Mouse (Mus musculus): Measurements from ENCODE around the gene Kcnk3. TPM values are rescaled to one million over a fixed set of nuclear protein-coding genes. Genes with fewer than 3 reads are reported as not detected.

Gene Kcnk3
- polyA plus RNA-seq, 1 experiment = not detected

GRCm38 (mm10) chr5:30665360-30665759 is 77.4 kb downstream of the Kcnk3 start:
- Histone ChIP-seq H3K9me3 (peaks cover 16% of the 10 kb centered on the region), H3K4me1 (peaks cover 39% of the 10 kb centered on the region), H3K27me3 (replicated peaks) (no peaks in the 10 kb centered on the region), H3K4me3 (replicated peaks) (no peak overlapping the region), H3K36me3 (replicated peaks; ENCODE audit: low read length) (peaks cover 20% of the 10 kb centered on the region)
- TF ChIP-seq FLI1 (IDR thresholded peaks at IDR 0.05; ENCODE audit: low read length) = no peak
- TF ChIP-seq GATA1 (IDR thresholded peaks at IDR 0.05; ENCODE audit: borderline replicate concordance, low read length) = no peak

DNA sequence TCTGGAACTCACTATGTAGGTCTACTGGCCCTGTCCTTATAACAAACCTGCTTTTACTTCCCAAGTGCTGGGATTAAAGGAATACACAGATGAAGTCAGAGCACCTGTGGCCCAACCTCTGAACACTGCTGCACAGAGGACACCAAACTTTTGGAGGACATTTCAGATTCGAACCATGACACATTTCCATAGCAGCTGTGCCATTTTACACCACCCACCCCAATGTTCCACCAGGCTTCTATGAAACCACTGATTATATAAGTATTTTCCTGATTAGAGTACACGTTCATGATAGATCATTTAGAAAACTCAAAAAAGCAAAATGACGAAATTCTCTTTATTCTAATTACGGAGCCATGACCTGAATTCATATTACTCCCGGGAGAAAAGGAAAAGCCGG is 78.0 kb downstream of the Kcnk3 start:
- H3K27me3 ChIP-seq (replicated peaks) = no peaks in the 10 kb centered on the region
- no peak for TF ChIP-seq FLI1 (IDR thresholded peaks at IDR 0.05; ENCODE audit: low read length)
- TF ChIP-seq GATA1 (IDR thresholded peaks at IDR 0.05; ENCODE audit: borderline replicate concordance, low read length) = no peak
- H3K36me3 ChIP-seq (replicated peaks; ENCODE audit: low read length) = peaks cover 26% of the 10 kb centered on the region
- peaks cover 10% of the 10 kb centered on the region for H3K9me3 ChIP-seq
- peak overlapping the region; percentile 98 for H3K4me3 ChIP-seq (replicated peaks)
- H3K4me1 ChIP-seq = peaks cover 39% of the 10 kb centered on the region

DNA sequence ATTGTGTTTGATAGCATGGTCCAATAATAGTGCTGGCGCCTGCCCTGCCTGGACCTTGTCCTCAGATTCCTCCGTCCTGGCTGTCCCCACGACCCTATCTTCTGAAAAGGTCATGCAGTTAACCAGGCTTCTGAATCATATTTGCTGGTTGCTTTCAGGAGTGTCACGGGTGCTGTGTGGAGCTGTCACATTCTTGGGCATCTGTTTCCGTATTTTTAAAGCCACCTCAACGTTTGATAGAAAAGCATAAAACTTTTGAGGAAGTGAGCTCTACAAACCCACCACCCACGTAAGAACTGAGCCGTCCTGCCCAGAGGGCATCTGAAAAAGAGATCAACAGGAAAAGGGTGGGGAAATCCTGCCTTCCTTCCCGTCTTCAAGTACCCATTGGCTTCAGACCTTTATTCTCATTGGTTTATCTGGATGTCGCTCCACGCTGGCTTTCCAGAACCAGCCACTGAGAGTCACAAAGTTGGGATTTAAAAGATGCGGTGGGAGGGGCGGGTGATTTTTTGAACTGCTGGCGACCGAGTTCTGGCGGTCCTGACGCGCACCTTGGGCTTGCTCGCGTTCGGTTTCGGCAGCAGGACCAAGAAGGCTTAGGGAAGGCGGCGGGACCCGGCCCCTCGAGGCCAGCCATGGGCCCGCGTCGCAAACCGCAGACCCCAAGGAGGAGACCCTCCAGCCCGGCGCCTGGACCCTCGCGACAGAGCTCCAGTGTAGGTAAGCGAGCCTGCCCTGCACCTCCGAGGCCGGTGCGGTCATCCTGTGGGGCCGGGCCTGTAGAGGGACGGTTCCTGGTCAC is 78.6 kb downstream of the Kcnk3 start, which contains the start of gene Cenpa:
TSS of gene Cenpa (plus strand) at position 387 of the 805 bp plus-strand sequence.
- Histone ChIP-seq H3K4me3 (replicated peaks) (peak within 1 kb of the TSS; percentile 98), H3K4me1 (peaks cover 39% of the 10 kb centered on the region), H3K9me3 (peaks cover 4% of the 10 kb centered on the region), H3K27me3 (replicated peaks) (no peaks in the 10 kb centered on the region), H3K36me3 (replicated peaks; ENCODE audit: low read length) (peaks cover 31% of the 10 kb centered on the region)
- TF ChIP-seq FLI1 (IDR thresholded peaks at IDR 0.05; ENCODE audit: low read length) (no peak), GATA1 (IDR thresholded peaks at IDR 0.05; ENCODE audit: borderline replicate concordance, low read length) (no peak)

GRCm38 (mm10) chr5:30667215-30667614 is 79.2 kb downstream of the Kcnk3 start:
- Histone ChIP-seq H3K9me3 (no peaks in the 10 kb centered on the region), H3K36me3 (replicated peaks; ENCODE audit: low read length) (peaks cover 37% of the 10 kb centered on the region), H3K4me3 (replicated peaks) (peak overlapping the region; percentile 98), H3K4me1 (peaks cover 39% of the 10 kb centered on the region), H3K27me3 (replicated peaks) (no peaks in the 10 kb centered on the region)
- TF ChIP-seq FLI1 (IDR thresholded peaks at IDR 0.05; ENCODE audit: low read length) = no peak
- TF ChIP-seq GATA1 (IDR thresholded peaks at IDR 0.05; ENCODE audit: borderline replicate concordance, low read length) = no peak

GRCm38 (mm10) chr5:30667686-30668085 is 79.7 kb downstream of the Kcnk3 start:
- H3K4me1 ChIP-seq = peaks cover 39% of the 10 kb centered on the region
- H3K36me3 ChIP-seq (replicated peaks; ENCODE audit: low read length) = peaks cover 41% of the 10 kb centered on the region
- H3K9me3 ChIP-seq = no peaks in the 10 kb centered on the region
- TF ChIP-seq GATA1 (IDR thresholded peaks at IDR 0.05; ENCODE audit: borderline replicate concordance, low read length) (no peak), FLI1 (IDR thresholded peaks at IDR 0.05; ENCODE audit: low read length) (no peak)
- peak overlapping the region; percentile 98 for H3K4me3 ChIP-seq (replicated peaks)
- H3K27me3 ChIP-seq (replicated peaks) = no peaks in the 10 kb centered on the region

GRCm38 (mm10) chr5:30668637-30669495 is 80.9 kb downstream of the Kcnk3 start:
- H3K4me3 ChIP-seq (replicated peaks) = peak overlapping the region; percentile 83
- peaks cover 35% of the 10 kb centered on the region for H3K4me1 ChIP-seq
- no peak for TF ChIP-seq GATA1 (IDR thresholded peaks at IDR 0.05; ENCODE audit: borderline replicate concordance, low read length)
- TF ChIP-seq FLI1 (IDR thresholded peaks at IDR 0.05; ENCODE audit: low read length) = no peak
- no peaks in the 10 kb centered on the region for H3K27me3 ChIP-seq (replicated peaks)
- H3K9me3 ChIP-seq = no peaks in the 10 kb centered on the region
- peaks cover 53% of the 10 kb centered on the region for H3K36me3 ChIP-seq (replicated peaks; ENCODE audit: low read length)

GRCm38 (mm10) chr5:30669496-30669830 is 81.5 kb downstream of the Kcnk3 start:
- Histone ChIP-seq H3K27me3 (replicated peaks) (no peaks in the 10 kb centered on the region), H3K9me3 (no peaks in the 10 kb centered on the region), H3K36me3 (replicated peaks; ENCODE audit: low read length) (peaks cover 59% of the 10 kb centered on the region), H3K4me1 (peaks cover 32% of the 10 kb centered on the region), H3K4me3 (replicated peaks) (peak overlapping the region; percentile 72)
- TF ChIP-seq FLI1 (IDR thresholded peaks at IDR 0.05; ENCODE audit: low read length) (no peak), GATA1 (IDR thresholded peaks at IDR 0.05; ENCODE audit: borderline replicate concordance, low read length) (no peak)

DNA sequence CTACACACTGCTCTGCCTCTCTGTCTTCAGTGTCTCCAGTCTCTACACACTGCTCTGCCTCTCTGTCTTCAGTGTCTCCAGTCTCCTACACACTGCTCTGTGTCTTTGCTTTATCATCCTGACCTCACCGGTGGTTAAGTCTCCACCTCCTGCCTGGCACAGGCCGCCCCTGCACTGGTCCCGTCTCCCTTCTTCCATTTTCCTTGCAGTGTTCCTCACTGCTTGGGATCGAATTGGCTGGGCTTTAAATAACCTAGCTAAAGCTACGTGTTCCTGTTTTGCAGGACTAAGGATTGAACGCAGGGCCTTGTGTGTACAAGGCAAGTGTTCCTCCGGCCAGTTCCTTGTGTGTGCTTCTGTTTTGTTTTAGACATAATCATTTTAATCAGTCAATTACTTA is 82.1 kb downstream of the Kcnk3 start:
- Histone ChIP-seq H3K4me3 (replicated peaks) (no peak overlapping the region), H3K27me3 (replicated peaks) (no peaks in the 10 kb centered on the region), H3K4me1 (peaks cover 32% of the 10 kb centered on the region), H3K36me3 (replicated peaks; ENCODE audit: low read length) (peaks cover 64% of the 10 kb centered on the region), H3K9me3 (no peaks in the 10 kb centered on the region)
- no peak for TF ChIP-seq FLI1 (IDR thresholded peaks at IDR 0.05; ENCODE audit: low read length)
- no peak for TF ChIP-seq GATA1 (IDR thresholded peaks at IDR 0.05; ENCODE audit: borderline replicate concordance, low read length)

GRCm38 (mm10) chr5:30674001-30674400 is 86.0 kb downstream of the Kcnk3 start:
- H3K4me1 ChIP-seq = peaks cover 19% of the 10 kb centered on the region
- H3K36me3 ChIP-seq (replicated peaks; ENCODE audit: low read length) = peaks cover 83% of the 10 kb centered on the region
- H3K9me3 ChIP-seq = no peaks in the 10 kb centered on the region
- H3K27me3 ChIP-seq (replicated peaks) = no peaks in the 10 kb centered on the region
- no peak overlapping the region for H3K4me3 ChIP-seq (replicated peaks)
- TF ChIP-seq FLI1 (IDR thresholded peaks at IDR 0.05; ENCODE audit: low read length) = no peak
- TF ChIP-seq GATA1 (IDR thresholded peaks at IDR 0.05; ENCODE audit: borderline replicate concordance, low read length) = no peak

Other genes starting within 250 kb of the Kcnk3 start
- gene Otof, start 126.2 kb upstream of the Kcnk3 start, polyA plus RNA-seq (2012; ENCODE audit: insufficient read depth, low replicate concordance) = not detected in 2 replicates
- not detected in 2 replicates for gene 1700001C02Rik, start 122.1 kb upstream of the Kcnk3 start, polyA plus RNA-seq (2012; ENCODE audit: insufficient read depth, low replicate concordance)
- not detected in 2 replicates for gene Cib4, start 42.3 kb upstream of the Kcnk3 start, polyA plus RNA-seq (2012; ENCODE audit: insufficient read depth, low replicate concordance)
- 11.7 and 13.4 TPM in 2 replicates for gene Slc35f6, start 59.8 kb downstream of the Kcnk3 start, polyA plus RNA-seq (2012; ENCODE audit: insufficient read depth, low replicate concordance)
- 208 and 210 TPM in 2 replicates for gene Cenpa, start 78.6 kb downstream of the Kcnk3 start, polyA plus RNA-seq (2012; ENCODE audit: insufficient read depth, low replicate concordance)
- 0.12 TPM in 1 of 2 replicates, not detected in the other for gene Dpysl5, start 123.4 kb downstream of the Kcnk3 start, polyA plus RNA-seq (2012; ENCODE audit: insufficient read depth, low replicate concordance)
- gene Mapre3, start 226.5 kb downstream of the Kcnk3 start, polyA plus RNA-seq (2012; ENCODE audit: insufficient read depth, low replicate concordance) = 2.1 TPM in 1 of 2 replicates, not detected in the other

Measured in megakaryocyte, embryonic 14.5 days (primary cell).